Mouse (Mus musculus) gastrocnemius, postnatal 25 days (tissue): ENCODE results near the gene Sv2c. TPM values are rescaled to one million over a fixed set of nuclear protein-coding genes. Genes with fewer than 3 reads are reported as not detected.

Source experiments
- DNase-seq: peaks from one replicate; pipeline ENCODE4 v3.0.0; 2022
- total RNA-seq, 2 experiments: library from RNA; stranded (reverse); gene quantifications; 1 replicate in 1 of 2; 2 replicates in 1 of 2; pipeline ENCODE4 v1.2.3; 2021

Gene Sv2c
- total RNA-seq, 2 experiments from 2014 or later, result 0.10 to 0.35 TPM

- DNase-seq, result no peak
Observed at GRCm38 (mm10) chr13:96052755-96053154, 79.6 kb downstream of the Sv2c start.

- DNase-seq, result no peak
Observed at GRCm38 (mm10) chr13:96045396-96045795, 87.0 kb downstream of the Sv2c start.

GRCm38 (mm10) chr13:96040275-96041042, 91.9 kb downstream of the Sv2c start:
- DNase-seq, result no peak

- DNase-seq, result no peak
Observed at GRCm38 (mm10) chr13:96039536-96039935, 92.8 kb downstream of the Sv2c start.

DNA sequence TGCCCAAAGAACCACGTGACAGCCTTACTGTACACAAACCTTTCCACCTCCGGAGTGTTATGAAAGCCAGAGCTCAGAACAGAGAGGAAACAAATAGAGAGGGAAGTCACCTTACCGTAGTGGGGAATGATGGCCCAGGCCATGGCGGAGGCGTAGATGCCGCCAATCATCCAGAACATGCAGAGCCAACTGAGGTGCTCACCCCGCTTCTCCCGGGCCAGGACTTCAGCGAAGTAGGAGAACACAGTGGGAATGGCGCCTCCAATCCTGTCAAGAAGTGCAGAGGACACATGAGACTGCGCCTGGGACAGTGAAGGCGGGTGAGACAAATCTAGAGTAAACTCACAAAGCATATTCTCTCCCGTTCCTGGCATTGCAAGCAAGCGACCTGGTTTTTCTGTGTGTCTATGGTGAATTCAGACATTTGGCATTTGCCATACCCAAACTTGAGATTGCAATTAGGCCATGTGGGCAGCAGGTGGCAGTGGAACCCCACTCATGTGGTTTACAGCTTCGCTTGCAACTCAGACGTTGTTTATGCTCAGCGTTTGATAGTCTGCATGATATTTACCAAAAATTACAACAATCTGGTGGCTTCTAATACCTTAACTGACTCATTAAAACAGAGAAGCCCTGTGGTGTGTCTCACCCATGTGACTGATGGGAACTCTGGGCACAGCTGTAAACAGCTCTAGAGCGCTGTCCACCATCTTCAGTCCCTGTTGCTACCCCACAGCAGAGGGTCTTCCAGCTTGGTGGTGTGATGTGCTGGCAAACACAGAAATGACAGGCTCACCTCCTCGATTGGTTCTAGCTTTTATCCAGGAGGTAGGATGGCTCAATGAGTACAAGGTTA, 101.8 kb downstream of the Sv2c start:
- DNase-seq, result no peak

DNA sequence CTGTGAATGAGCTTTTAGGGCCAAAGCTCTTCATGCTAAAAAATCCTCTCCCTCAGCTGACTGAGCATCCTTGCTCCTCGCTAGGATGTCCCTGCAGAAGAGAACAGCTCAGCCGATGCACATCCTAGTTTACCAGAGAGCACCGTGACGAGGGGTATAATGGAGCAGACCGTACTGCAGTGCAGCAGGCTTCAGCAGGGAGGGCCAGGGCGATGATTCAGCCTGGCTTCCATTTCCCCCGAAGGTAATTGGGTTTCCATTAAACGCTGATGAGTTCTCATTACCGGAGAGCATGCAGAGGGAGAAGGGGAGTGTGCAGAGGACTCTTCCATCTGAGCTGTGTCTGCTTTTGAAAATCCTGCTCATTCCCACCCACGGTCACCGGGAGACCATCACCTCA, 108.5 kb downstream of the Sv2c start:
- DNase-seq, result no peak

GRCm38 (mm10) chr13:96015516-96015915, 116.9 kb downstream of the Sv2c start:
- DNase-seq, result no peak

DNA sequence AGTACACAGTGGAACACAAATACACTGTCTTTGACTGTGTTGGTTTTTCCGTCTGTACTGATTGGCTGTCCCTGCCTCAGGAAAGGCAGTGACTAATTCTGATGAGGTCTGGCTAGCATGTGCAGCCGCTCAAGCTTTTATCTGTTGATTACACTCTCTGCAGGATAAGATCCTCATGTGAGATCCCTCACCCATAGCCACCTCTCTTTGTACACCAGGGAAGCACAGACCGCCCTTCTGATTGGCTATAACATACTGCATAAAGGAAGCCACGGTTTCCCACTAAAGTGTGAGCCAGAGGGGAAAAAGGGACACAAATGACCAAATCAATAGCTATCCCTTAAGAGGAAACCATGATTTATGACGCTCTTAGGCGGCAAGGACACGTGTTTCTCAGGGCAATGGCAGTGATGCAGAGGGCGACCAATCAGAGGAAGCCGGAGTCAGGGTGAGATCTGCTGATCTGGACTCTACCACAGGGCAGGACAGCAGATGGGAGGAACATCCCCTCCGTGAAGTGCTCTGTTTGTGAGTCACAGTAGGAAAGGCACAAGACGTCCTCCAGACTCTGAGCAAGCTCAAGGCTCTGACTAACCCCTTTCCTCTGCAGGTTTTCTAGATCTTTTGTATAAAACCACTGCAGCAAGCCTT, 121.4 kb downstream of the Sv2c start:
- DNase-seq, result no peak

DNA sequence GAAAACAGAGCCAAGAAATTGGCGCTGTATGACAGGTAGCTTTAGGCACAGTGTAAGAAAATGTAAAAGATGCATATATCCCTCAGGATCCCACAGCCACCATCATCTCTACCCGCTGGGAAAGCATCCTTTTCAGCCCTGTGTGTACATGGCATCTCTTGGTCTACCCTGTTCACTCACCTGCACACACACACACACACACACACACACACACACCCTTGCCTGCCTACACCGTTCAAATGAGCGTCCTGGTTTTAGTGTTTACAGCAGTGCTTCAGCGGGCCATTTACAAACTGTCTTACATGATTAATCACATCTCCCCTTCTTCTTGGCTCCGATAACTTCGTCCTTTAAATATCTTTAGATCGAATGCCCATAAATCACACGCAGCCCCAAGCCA, 123.4 kb downstream of the Sv2c start:
- no peak for DNase-seq

GRCm38 (mm10) chr13:96008154-96008553, 124.2 kb downstream of the Sv2c start:
- no peak for DNase-seq

DNA sequence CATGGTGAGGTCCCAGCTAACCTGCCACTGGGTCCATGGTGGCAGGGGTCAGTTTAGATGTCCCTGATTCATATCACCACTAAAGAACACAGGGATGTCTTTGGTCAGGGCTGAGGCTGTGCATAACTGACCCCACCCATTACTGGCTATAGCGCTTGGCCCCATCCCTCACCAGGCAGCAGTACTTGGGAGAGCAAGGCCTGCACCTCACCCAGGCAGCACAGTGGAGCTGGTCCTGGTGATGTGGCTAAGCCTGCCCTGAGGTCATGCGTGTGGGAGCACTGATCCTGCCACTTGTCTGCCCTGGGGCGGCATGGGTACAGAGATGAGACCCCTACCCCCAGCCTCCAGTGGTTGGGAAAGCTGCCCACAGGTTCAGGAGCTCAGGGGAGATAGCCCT, 128.8 kb downstream of the Sv2c start:
- no peak for DNase-seq

- no peak for DNase-seq
Observed at GRCm38 (mm10) chr13:96002475-96002874, 129.9 kb downstream of the Sv2c start.

DNA sequence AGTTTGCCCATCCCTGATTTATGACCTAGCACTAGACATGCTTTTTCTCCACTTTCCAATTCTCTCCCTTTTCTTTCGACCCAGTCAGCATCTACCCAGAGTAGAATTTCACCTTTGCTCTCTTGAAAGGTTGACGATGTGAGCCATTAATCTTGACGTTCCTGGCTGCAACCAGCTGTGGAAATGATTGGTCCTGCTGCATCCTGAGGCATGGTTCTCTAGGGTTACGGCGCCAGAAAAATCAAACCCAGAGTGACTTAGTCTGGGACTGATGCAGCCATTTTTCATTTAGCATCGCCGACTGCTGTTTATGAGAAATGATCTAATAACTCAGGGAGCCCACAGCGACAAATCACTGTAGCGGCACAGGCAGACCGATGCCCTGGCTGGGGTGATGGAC, 133.0 kb downstream of the Sv2c start:
- DNase-seq, result no peak

- DNase-seq, result no peak
Observed at GRCm38 (mm10) chr13:95997294-95997693, 135.1 kb downstream of the Sv2c start.

- no peak for DNase-seq
Observed at GRCm38 (mm10) chr13:95994705-95995703, 137.4 kb downstream of the Sv2c start.

DNA sequence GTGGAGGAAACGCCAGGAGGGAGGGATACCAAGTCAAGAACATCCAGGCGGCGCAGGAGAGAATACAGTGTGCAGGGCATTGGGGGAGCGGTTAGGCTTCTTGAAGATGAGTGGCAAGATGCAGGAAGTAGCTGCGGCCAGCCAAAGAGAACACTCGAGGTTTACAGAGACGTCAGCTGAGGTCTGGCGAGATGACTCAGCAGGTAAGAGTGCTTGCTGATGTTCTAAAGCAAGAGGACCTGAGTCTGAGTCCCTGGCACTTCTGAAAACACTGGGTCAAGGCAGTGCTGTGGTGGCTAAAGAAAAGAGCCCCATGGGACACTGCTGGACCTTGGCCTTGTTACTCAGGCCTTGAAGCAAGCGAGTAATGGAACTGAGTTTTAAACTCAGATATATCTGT, 144.2 kb downstream of the Sv2c start:
- DNase-seq, result no peak

GRCm38 (mm10) chr13:95987147-95987546, 145.2 kb downstream of the Sv2c start:
- no peak for DNase-seq

GRCm38 (mm10) chr13:95986375-95986774, 146.0 kb downstream of the Sv2c start:
- DNase-seq, result no peak

DNA sequence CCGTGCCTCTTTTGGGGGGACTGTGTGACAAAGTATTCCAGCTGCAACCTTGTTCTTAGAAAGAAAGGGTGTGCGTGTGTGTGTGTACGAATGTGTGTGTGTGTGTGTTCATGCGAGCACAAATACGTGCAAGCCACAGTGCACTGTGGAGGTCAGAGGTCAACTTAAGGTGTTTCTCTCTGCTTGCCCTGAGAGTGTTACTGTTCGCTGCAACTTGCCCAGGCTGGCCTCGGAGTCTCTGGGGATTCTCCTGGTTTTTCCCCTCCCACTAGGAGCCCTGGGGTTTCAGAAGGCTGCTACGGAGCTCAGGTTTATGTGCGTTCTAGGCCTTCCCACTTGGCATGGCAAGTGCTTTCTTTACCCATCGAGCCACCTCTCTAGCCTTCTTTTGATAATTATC, 157.2 kb downstream of the Sv2c start:
- no peak for DNase-seq

- no peak for DNase-seq
Observed at GRCm38 (mm10) chr13:95974106-95974505, 158.3 kb downstream of the Sv2c start.

DNA sequence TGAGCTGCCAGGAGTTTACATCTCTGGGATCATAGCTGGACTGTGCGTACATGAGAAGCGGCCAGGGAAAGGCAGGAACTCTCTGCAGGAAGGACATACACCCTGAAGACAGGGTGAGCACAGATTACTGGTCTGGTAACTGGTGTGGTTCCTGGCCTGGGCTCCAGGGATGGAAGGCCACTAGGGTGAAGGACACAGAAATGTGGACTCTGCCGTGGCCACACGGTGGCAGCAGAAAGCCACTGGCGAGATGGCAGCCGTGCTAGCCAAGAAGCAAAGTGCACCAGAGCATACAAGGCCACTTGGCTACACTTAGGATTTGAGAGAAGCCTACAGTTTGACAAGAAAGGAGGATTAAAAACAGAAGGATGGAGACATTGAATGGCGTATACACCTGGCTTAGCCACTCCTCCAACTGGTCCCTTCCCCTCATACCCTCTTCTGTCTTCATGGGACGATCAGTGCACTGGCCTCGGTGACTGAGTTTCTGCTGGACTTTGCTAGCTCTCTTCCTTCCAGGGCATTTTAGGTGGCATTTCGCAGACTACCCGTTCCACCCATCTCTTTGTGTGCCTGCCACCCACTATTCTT, 158.9 kb downstream of the Sv2c start:
- peak; percentile 35 for DNase-seq
